Mouse (Mus musculus): ENCODE results near the gene Susd3. TPM values are rescaled to one million over a fixed set of nuclear protein-coding genes. Genes with fewer than 3 reads are reported as not detected.
A peak's percentile ranks its signal among the peaks of the same experiment; 100 is the strongest.

Gene Susd3
- polyA plus RNA-seq, 1 experiment from 2014 or later = 44.8 TPM

- Histone ChIP-seq H3K27ac (no peak overlapping the region), H3K4me3 (replicated peaks; ENCODE audit: low read depth, low read length) (no peak overlapping the region), H3K27me3 (ENCODE audit: insufficient read depth, low read length) (no peaks in the 10 kb centered on the region), H3K4me1 (replicated peaks; ENCODE audit: insufficient read depth, low read length) (peaks cover 17% of the 10 kb centered on the region; the same call in 1 of the 2 replicates), H3K4me2 (ENCODE audit: low read length) (no peak overlapping the region; the same call in 1 of the 2 replicates), H3K9me3 (replicated peaks; ENCODE audit: low read length) (no peaks in the 10 kb centered on the region), H3K9ac (ENCODE audit: low read depth, low read length) (no peak overlapping the region), H3K36me3 (ENCODE audit: insufficient read depth, low read length) (no peaks in the 10 kb centered on the region)
- peak; percentile 50 for DNase-seq (ENCODE audit: low spot score)
- ATAC-seq (replicated peaks; ENCODE audit: low FRiP score, low read depth) = no peak
- no peak for TF ChIP-seq CTCF (IDR thresholded peaks at IDR 0.05; ENCODE audit: low read depth)
- WGBS = 64% methylated on average over 9 of the region's 9 CpGs
Observed at GRCm38 (mm10) chr13:49216808-49217561, 31.5 kb downstream of the Susd3 start.

- WGBS = 3% methylated on average over 17 of the region's 17 CpGs
- Histone ChIP-seq H3K9me3 (replicated peaks; ENCODE audit: low read length) (no peaks in the 10 kb centered on the region), H3K9ac (ENCODE audit: low read depth, low read length) (peak overlapping the region; percentile 91), H3K27ac (peak overlapping the region; percentile 92), H3K4me2 (ENCODE audit: low read length) (peak overlapping the region; percentile 94), H3K36me3 (ENCODE audit: insufficient read depth, low read length) (no peaks in the 10 kb centered on the region), H3K4me1 (replicated peaks; ENCODE audit: insufficient read depth, low read length) (peaks cover 17% of the 10 kb centered on the region; the same call in 1 of the 2 replicates), H3K4me3 (replicated peaks; ENCODE audit: low read depth, low read length) (peak overlapping the region; percentile 90), H3K27me3 (ENCODE audit: insufficient read depth, low read length) (no peaks in the 10 kb centered on the region)
- ATAC-seq (replicated peaks; ENCODE audit: low FRiP score, low read depth) = peak; percentile 70
- no peak for DNase-seq (ENCODE audit: low spot score)
- no peak for TF ChIP-seq CTCF (IDR thresholded peaks at IDR 0.05; ENCODE audit: low read depth)
Observed at GRCm38 (mm10) chr13:49216220-49216552, 32.3 kb downstream of the Susd3 start.

- ATAC-seq (replicated peaks; ENCODE audit: low FRiP score, low read depth) = peak; percentile 90
- Histone ChIP-seq H3K9me3 (replicated peaks; ENCODE audit: low read length) (no peaks in the 10 kb centered on the region), H3K27me3 (ENCODE audit: insufficient read depth, low read length) (no peaks in the 10 kb centered on the region), H3K27ac (peak within 1 kb of the TSS; percentile 92), H3K4me3 (replicated peaks; ENCODE audit: low read depth, low read length) (peak within 1 kb of the TSS; percentile 90), H3K4me1 (replicated peaks; ENCODE audit: insufficient read depth, low read length) (peaks cover 17% of the 10 kb centered on the region; the same call in 1 of the 2 replicates), H3K4me2 (ENCODE audit: low read length) (peak within 1 kb of the TSS; percentile 94), H3K36me3 (ENCODE audit: insufficient read depth, low read length) (no peaks in the 10 kb centered on the region), H3K9ac (ENCODE audit: low read depth, low read length) (peak within 1 kb of the TSS; percentile 91)
- no peak for TF ChIP-seq CTCF (IDR thresholded peaks at IDR 0.05; ENCODE audit: low read depth)
- WGBS = under 1% methylated on average over 78 of the region's 78 CpGs
- DNase-seq (ENCODE audit: low spot score) = peak; percentile 98
Observed at GRCm38 (mm10) chr13:49215504-49216219, 32.8 kb downstream of the Susd3 start, which contains the start of gene Card19. Gene Card19 (minus strand): TSS chr13:49216037.

- no peak for ATAC-seq (replicated peaks; ENCODE audit: low FRiP score, low read depth)
- H3K27ac ChIP-seq = peak overlapping the region; percentile 92
Observed at GRCm38 (mm10) chr13:49215128-49215503, 33.4 kb downstream of the Susd3 start.

GRCm38 (mm10) chr13:49214454-49214853, 34.1 kb downstream of the Susd3 start:
- H3K9ac ChIP-seq (ENCODE audit: low read depth, low read length) = 0 out of 2 replicates have a peak overlapping the region, but pooled peaks have one; percentile 91
- H3K36me3 ChIP-seq (ENCODE audit: insufficient read depth, low read length) = no peaks in the 10 kb centered on the region
- TF ChIP-seq CTCF (IDR thresholded peaks at IDR 0.05; ENCODE audit: low read depth) = no peak
- DNase-seq (ENCODE audit: low spot score) = no peak
- no peak overlapping the region for H3K4me3 ChIP-seq (replicated peaks; ENCODE audit: low read depth, low read length)
- no peaks in the 10 kb centered on the region for H3K27me3 ChIP-seq (ENCODE audit: insufficient read depth, low read length)
- WGBS = 83% methylated on average over 3 of the region's 3 CpGs
- no peak overlapping the region for H3K27ac ChIP-seq
- no peaks in the 10 kb centered on the region for H3K9me3 ChIP-seq (replicated peaks; ENCODE audit: low read length)
- peak overlapping the region; percentile 94 for H3K4me2 ChIP-seq (ENCODE audit: low read length)
- ATAC-seq (replicated peaks; ENCODE audit: low FRiP score, low read depth) = no peak
- peaks cover 17% of the 10 kb centered on the region; the same call in 1 of the 2 replicates for H3K4me1 ChIP-seq (replicated peaks; ENCODE audit: insufficient read depth, low read length)

More at GRCm38 (mm10) chr13:49215128-49215503, 33.4 kb downstream of the Susd3 start:
- no peaks in the 10 kb centered on the region for H3K27me3 ChIP-seq (ENCODE audit: insufficient read depth, low read length)
- no peaks in the 10 kb centered on the region for H3K9me3 ChIP-seq (replicated peaks; ENCODE audit: low read length)
- no peak for DNase-seq (ENCODE audit: low spot score)
- H3K4me3 ChIP-seq (replicated peaks; ENCODE audit: low read depth, low read length) = peak overlapping the region; percentile 90
- no peak for TF ChIP-seq CTCF (IDR thresholded peaks at IDR 0.05; ENCODE audit: low read depth)
- peak overlapping the region; percentile 91 for H3K9ac ChIP-seq (ENCODE audit: low read depth, low read length)
- H3K4me2 ChIP-seq (ENCODE audit: low read length) = peak overlapping the region; percentile 94
- peaks cover 17% of the 10 kb centered on the region; the same call in 1 of the 2 replicates for H3K4me1 ChIP-seq (replicated peaks; ENCODE audit: insufficient read depth, low read length)
- 12% methylated on average over 5 of the region's 5 CpGs for WGBS
- no peaks in the 10 kb centered on the region for H3K36me3 ChIP-seq (ENCODE audit: insufficient read depth, low read length)

GRCm38 (mm10) chr13:49213531-49213932, 35.0 kb downstream of the Susd3 start:
- Histone ChIP-seq H3K27ac (no peak overlapping the region), H3K4me1 (replicated peaks; ENCODE audit: insufficient read depth, low read length) (peaks cover 17% of the 10 kb centered on the region; the same call in 1 of the 2 replicates), H3K9me3 (replicated peaks; ENCODE audit: low read length) (no peaks in the 10 kb centered on the region), H3K27me3 (ENCODE audit: insufficient read depth, low read length) (no peaks in the 10 kb centered on the region), H3K9ac (ENCODE audit: low read depth, low read length) (no peak overlapping the region), H3K4me2 (ENCODE audit: low read length) (no peak overlapping the region), H3K4me3 (replicated peaks; ENCODE audit: low read depth, low read length) (no peak overlapping the region), H3K36me3 (ENCODE audit: insufficient read depth, low read length) (no peaks in the 10 kb centered on the region)
- TF ChIP-seq CTCF (IDR thresholded peaks at IDR 0.05; ENCODE audit: low read depth) = no peak
- ATAC-seq (replicated peaks; ENCODE audit: low FRiP score, low read depth) (no peak; the same call in 1 of the 2 replicates), DNase-seq (ENCODE audit: low spot score) (no peak)
- WGBS = 53% methylated on average over 4 of the region's 4 CpGs
